Mouse (Mus musculus) lung, embryonic 16.5 days (tissue): ENCODE results near the gene Sptbn1. TPM values are rescaled to one million over a fixed set of nuclear protein-coding genes. Genes with fewer than 3 reads are reported as not detected.

Source experiments
- ATAC-seq: fragments of 200-750 bp; cut with Nextera tagmentation; 2 replicates; pipeline ENCODE4 v1.8.0; 2017; ENCODE audit warnings: low read depth, mild to moderate bottlenecking, moderate library complexity
- H3K27ac ChIP-seq: fragments of 300-500 bp; sonication (generic); 2 replicates; pipeline ENCODE4 v1.5.1; 2014; ENCODE audit warnings: mild to moderate bottlenecking, control low read depth, low read length
- H3K27me3 ChIP-seq: fragments of 300-500 bp; sonication (generic); 2 replicates; pipeline ENCODE4 v1.6.1; 2014; ENCODE audit warnings: low read depth, low read length, mixed read lengths; ENCODE audit not compliant: control insufficient read depth, insufficient read depth
- H3K36me3 ChIP-seq: fragments of 300-500 bp; sonication (generic); 2 replicates; pipeline ENCODE4 v1.6.1; 2014; ENCODE audit warnings: low read length; ENCODE audit not compliant: control insufficient read depth, insufficient read depth
- H3K4me1 ChIP-seq: fragments of 300-500 bp; sonication (generic); replicated peaks from 2 replicates; pipeline ENCODE4 v1.6.1; 2014; ENCODE audit warnings: low read length, mixed read lengths; ENCODE audit not compliant: control insufficient read depth, insufficient read depth
- H3K4me2 ChIP-seq: fragments of 300-500 bp; sonication (generic); 2 replicates; pipeline ENCODE4 v1.6.1; 2014; ENCODE audit warnings: low read depth, low read length, control low read depth
- H3K4me3 ChIP-seq: fragments of 300-500 bp; sonication (generic); 2 replicates; pipeline ENCODE4 v1.5.1; 2014; ENCODE audit warnings: mild to moderate bottlenecking, low read length, control low read depth
- H3K9ac ChIP-seq: fragments of 300-500 bp; sonication (generic); 2 replicates; pipeline ENCODE4 v1.6.1; 2014; ENCODE audit warnings: low read length, control low read depth
- H3K9me3 ChIP-seq: fragments of 300-500 bp; sonication (generic); 2 replicates; pipeline ENCODE4 v1.6.1; 2016; ENCODE audit warnings: low read length; ENCODE audit not compliant: control insufficient read depth
- WGBS: fragments of 180-500 bp; shearing (Covaris S2); extraction: QIAGEN DNeasy Blood & Tissue Kit; methylation state at CpG from one replicate; pipeline ENCODE4 v1.1.7; 2014; 5-methylcytosine and 5-hydroxymethylcytosine counted together
- polyA plus RNA-seq: library from polyadenylated mRNA; unstranded; fragments of >200 nt; fragmentation: Nextera tagmentation; extraction: Ambion mirVana; gene quantifications from 2 replicates; pipeline ENCODE4 v1.2.1, GENCODE M21; 2015

Gene Sptbn1
- polyA plus RNA-seq, 1 experiment from 2014 or later: 169 TPM

GRCm38 (mm10) chr11:30231336-30231735, 36.6 kb downstream of the Sptbn1 start:
- Histone ChIP-seq H3K27me3 (no peaks in the 10 kb centered on the region), H3K36me3 (peaks cover 4% of the 10 kb centered on the region; the same call in 1 of the 2 replicates), H3K9ac (no peak overlapping the region), H3K4me2 (no peak overlapping the region), H3K4me3 (no peak overlapping the region), H3K27ac (0 out of 2 replicates have a peak overlapping the region, but pooled peaks have one; percentile 53), H3K9me3 (no peaks in the 10 kb centered on the region), H3K4me1 (peaks cover 33% of the 10 kb centered on the region)
- WGBS: 66% methylated on average over 3 of the region's 3 CpGs
- no peak for ATAC-seq

- H3K36me3 ChIP-seq: peaks cover 1% of the 10 kb centered on the region; the same call in 1 of the 2 replicates
- H3K27ac ChIP-seq: no peak overlapping the region
- H3K4me2 ChIP-seq: no peak overlapping the region
- peaks cover 35% of the 10 kb centered on the region for H3K4me1 ChIP-seq
- H3K27me3 ChIP-seq: no peaks in the 10 kb centered on the region
- no peak overlapping the region for H3K4me3 ChIP-seq
- no peaks in the 10 kb centered on the region for H3K9me3 ChIP-seq
- no peak overlapping the region for H3K9ac ChIP-seq
- 63% methylated on average over 4 of the region's 4 CpGs for WGBS
- no peak for ATAC-seq
These were observed 37.6 kb downstream of the Sptbn1 start for GRCm38 (mm10) chr11:30230330-30230771.

GRCm38 (mm10) chr11:30226756-30227155, 41.2 kb downstream of the Sptbn1 start:
- Histone ChIP-seq H3K27ac (no peak overlapping the region), H3K36me3 (no peaks in the 10 kb centered on the region), H3K4me1 (peaks cover 29% of the 10 kb centered on the region), H3K9me3 (no peaks in the 10 kb centered on the region), H3K4me3 (no peak overlapping the region), H3K9ac (no peak overlapping the region), H3K4me2 (no peak overlapping the region), H3K27me3 (no peaks in the 10 kb centered on the region)
- WGBS: 70% methylated on average over 2 of the region's 2 CpGs
- ATAC-seq: no peak

GRCm38 (mm10) chr11:30224599-30224998, 43.4 kb downstream of the Sptbn1 start:
- H3K9ac ChIP-seq: no peak overlapping the region
- H3K4me2 ChIP-seq: no peak overlapping the region
- H3K27ac ChIP-seq: no peak overlapping the region
- H3K9me3 ChIP-seq: no peaks in the 10 kb centered on the region
- H3K36me3 ChIP-seq: no peaks in the 10 kb centered on the region
- H3K4me1 ChIP-seq: peaks cover 10% of the 10 kb centered on the region
- H3K27me3 ChIP-seq: no peaks in the 10 kb centered on the region
- H3K4me3 ChIP-seq: no peak overlapping the region
- ATAC-seq: no peak

GRCm38 (mm10) chr11:30222636-30223035, 45.3 kb downstream of the Sptbn1 start:
- Histone ChIP-seq H3K9me3 (no peaks in the 10 kb centered on the region), H3K4me1 (peaks cover 10% of the 10 kb centered on the region), H3K27ac (no peak overlapping the region), H3K27me3 (no peaks in the 10 kb centered on the region), H3K9ac (no peak overlapping the region), H3K4me3 (no peak overlapping the region), H3K36me3 (peaks cover 4% of the 10 kb centered on the region), H3K4me2 (no peak overlapping the region)
- WGBS: 31% methylated on average over 2 of the region's 2 CpGs
- 0 out of 2 replicates have a peak, but pooled peaks have one; percentile 41 for ATAC-seq

GRCm38 (mm10) chr11:30221043-30221442, 46.9 kb downstream of the Sptbn1 start:
- Histone ChIP-seq H3K27ac (no peak overlapping the region), H3K4me2 (no peak overlapping the region), H3K27me3 (no peaks in the 10 kb centered on the region), H3K4me3 (no peak overlapping the region), H3K4me1 (0 out of 2 replicates have a peak, but pooled peaks cover 4% of the 10 kb centered on the region), H3K9ac (no peak overlapping the region), H3K9me3 (no peaks in the 10 kb centered on the region), H3K36me3 (peaks cover 7% of the 10 kb centered on the region)
- no peak for ATAC-seq
- WGBS: 83% methylated on average over 5 of the region's 5 CpGs

- 97% methylated on average over 1 of the region's 1 CpGs for WGBS
- no peak for ATAC-seq
- Histone ChIP-seq H3K27me3 (no peaks in the 10 kb centered on the region), H3K36me3 (peaks cover 20% of the 10 kb centered on the region), H3K9me3 (no peaks in the 10 kb centered on the region), H3K4me1 (0 out of 2 replicates have a peak, but pooled peaks cover 2% of the 10 kb centered on the region), H3K27ac (no peak overlapping the region), H3K9ac (no peak overlapping the region), H3K4me3 (no peak overlapping the region), H3K4me2 (no peak overlapping the region)
These were observed 49.6 kb downstream of the Sptbn1 start for GRCm38 (mm10) chr11:30218386-30218785.

GRCm38 (mm10) chr11:30217496-30217895, 50.5 kb downstream of the Sptbn1 start:
- no peak overlapping the region for H3K9ac ChIP-seq
- no peaks in the 10 kb centered on the region for H3K9me3 ChIP-seq
- no peaks in the 10 kb centered on the region for H3K27me3 ChIP-seq
- 54% methylated on average over 1 of the region's 1 CpGs for WGBS
- H3K27ac ChIP-seq: no peak overlapping the region
- ATAC-seq: no peak
- H3K4me1 ChIP-seq: 0 out of 2 replicates have a peak, but pooled peaks cover 2% of the 10 kb centered on the region
- H3K4me2 ChIP-seq: no peak overlapping the region
- peaks cover 20% of the 10 kb centered on the region for H3K36me3 ChIP-seq
- no peak overlapping the region for H3K4me3 ChIP-seq

- ATAC-seq: no peak
- Histone ChIP-seq H3K9me3 (no peaks in the 10 kb centered on the region), H3K4me3 (no peak overlapping the region), H3K36me3 (peaks cover 16% of the 10 kb centered on the region), H3K4me2 (no peak overlapping the region), H3K4me1 (peaks cover 16% of the 10 kb centered on the region), H3K9ac (no peak overlapping the region), H3K27ac (peak overlapping the region; percentile 27; the same call in 1 of the 2 replicates), H3K27me3 (no peaks in the 10 kb centered on the region)
- WGBS: 59% methylated on average over 5 of the region's 5 CpGs
These were observed 56.1 kb downstream of the Sptbn1 start for GRCm38 (mm10) chr11:30211663-30212416.
